In genomic region chr10:77032591-77033322, GRCm38 (mm10) we compare ENCODE assay signal across 8 mouse cellular contexts. TPM values are rescaled to one million over a fixed set of nuclear protein-coding genes. Genes with fewer than 3 reads are reported as not detected.
DNase-seq lines count a peak whose midpoint lies in the region; ATAC-seq and TF ChIP-seq lines count a peak whose summit lies in the region.

No protein-coding gene starts in this region.

- no peaks in the 10 kb centered on the region for H3K27me3 ChIP-seq in embryonic facial prominence, embryonic 14.5 days (replicated peaks; ENCODE audit: control insufficient read depth, insufficient read depth, low read length)
- H3K27me3 ChIP-seq in heart, adult 2 months (ENCODE audit: control insufficient read depth, insufficient read depth, low read length) = no peaks in the 10 kb centered on the region
- H3K27me3 ChIP-seq in limb, embryonic 13.5 days = no peaks in the 10 kb centered on the region; the same call in 1 of the 2 replicates
- H3K27me3 ChIP-seq in midbrain, embryonic 16.5 days (ENCODE audit: control insufficient read depth, insufficient read depth, low read depth, low read length) = no peaks in the 10 kb centered on the region

- H3K4me3 ChIP-seq in embryonic facial prominence, embryonic 14.5 days (ENCODE audit: low read depth, low read length) = peak overlapping the region; percentile 60
- H3K4me3 ChIP-seq in heart, adult 2 months = peak overlapping the region; percentile 67
- H3K4me3 ChIP-seq in limb, embryonic 13.5 days = peak overlapping the region; percentile 63
- H3K4me3 ChIP-seq in midbrain, embryonic 16.5 days (ENCODE audit: low read depth, low read length) = peak overlapping the region; percentile 59

- no peak for TF ChIP-seq EP300 in heart, adult 2 months (IDR thresholded peaks at IDR 0.05; ENCODE audit: insufficient read depth, low read depth, low read length)

- peak overlapping the region; percentile 81 for H3K9ac ChIP-seq in embryonic facial prominence, embryonic 14.5 days (ENCODE audit: low read depth, low read length)
- peak overlapping the region; percentile 62 for H3K9ac ChIP-seq in heart, adult 2 months (ENCODE audit: low read depth, low read length)
- peak overlapping the region; percentile 80 for H3K9ac ChIP-seq in limb, embryonic 13.5 days
- H3K9ac ChIP-seq in midbrain, embryonic 16.5 days (ENCODE audit: low read depth, low read length) = peak overlapping the region; percentile 88

- peak; percentile 33; the same call in 1 of the 2 replicates for TF ChIP-seq POLR2A in heart, adult 2 months (IDR thresholded peaks at IDR 0.05; ENCODE audit: insufficient read depth, low read depth, low read length)

- H3K4me1 ChIP-seq in embryonic facial prominence, embryonic 14.5 days (ENCODE audit: control insufficient read depth, insufficient read depth, low read length) = peaks cover 13% of the 10 kb centered on the region
- H3K4me1 ChIP-seq in heart, adult 2 months (ENCODE audit: control insufficient read depth, insufficient read depth, low read length) = peaks cover 3% of the 10 kb centered on the region; the same call in 1 of the 2 replicates
- H3K4me1 ChIP-seq in limb, embryonic 13.5 days = peaks cover 21% of the 10 kb centered on the region
- H3K4me1 ChIP-seq in midbrain, embryonic 16.5 days (ENCODE audit: control insufficient read depth, insufficient read depth, low read length) = peaks cover 14% of the 10 kb centered on the region

- ATAC-seq in embryonic facial prominence, embryonic 14.5 days (ENCODE audit: low read depth) = peak; percentile 95
- ATAC-seq in limb, embryonic 13.5 days (ENCODE audit: low FRiP score, low read depth) = peak; percentile 94
- peak; percentile 95 for ATAC-seq in midbrain, embryonic 16.5 days

- peak; percentile 93 for DNase-seq in 3134 (ENCODE audit: extremely low read depth, insufficient read length, low spot score)
- DNase-seq in adrenal gland, postnatal 4 days (ENCODE audit: low spot score in 2 of 2) = peak; percentile 74 to 86
- DNase-seq in embryonic facial prominence, embryonic 14.5 days (ENCODE audit: low spot score) = peak; percentile 98
- peak; percentile 92 to 93 for DNase-seq in heart, adult 2 months
- DNase-seq in kidney, adult 8-10 months = peak; percentile 95 to 97
- DNase-seq in spleen, postnatal 10 days (ENCODE audit: low spot score in 2 of 2) = peak; percentile 86 to 96

- no peaks in the 10 kb centered on the region for H3K9me3 ChIP-seq in embryonic facial prominence, embryonic 14.5 days (ENCODE audit: control insufficient read depth, low read length)
- H3K9me3 ChIP-seq in limb, embryonic 13.5 days = no peaks in the 10 kb centered on the region
- no peaks in the 10 kb centered on the region for H3K9me3 ChIP-seq in midbrain, embryonic 16.5 days (replicated peaks; ENCODE audit: control insufficient read depth, low read length, poor library complexity, severe bottlenecking)

- TF ChIP-seq CTCF in heart, adult 2 months (IDR thresholded peaks at IDR 0.05) = peak; percentile 22; the same call in 1 of the 2 replicates

- intact Hi-C loops in heart, adult 2 months (cut with DNase I) = no loop called here

- H3K27ac ChIP-seq in embryonic facial prominence, embryonic 14.5 days (replicated peaks; ENCODE audit: low read depth, low read length) = peak overlapping the region; percentile 34; the same call in 1 of the 2 replicates
- H3K27ac ChIP-seq in heart, adult 2 months = peak overlapping the region; percentile 32; the same call in 1 of the 2 replicates
- peak overlapping the region; percentile 22 for H3K27ac ChIP-seq in limb, embryonic 13.5 days
- H3K27ac ChIP-seq in midbrain, embryonic 16.5 days (ENCODE audit: low read length) = peak overlapping the region; percentile 81

- under 1% methylated on average over 48 of the region's 49 CpGs for WGBS in embryonic facial prominence, embryonic 14.5 days
- WGBS in heart, adult 2 months = 1% methylated on average over 49 of the region's 49 CpGs
- under 1% methylated on average over 49 of the region's 49 CpGs for WGBS in limb, embryonic 13.5 days
- WGBS in midbrain, embryonic 16.5 days = under 1% methylated on average over 49 of the region's 49 CpGs

- H3K4me2 ChIP-seq in embryonic facial prominence, embryonic 14.5 days (ENCODE audit: low read depth, low read length) = peak overlapping the region; percentile 93
- peak overlapping the region; percentile 78 for H3K4me2 ChIP-seq in limb, embryonic 13.5 days (replicated peaks)
- peak overlapping the region; percentile 75 for H3K4me2 ChIP-seq in midbrain, embryonic 16.5 days (ENCODE audit: low read length)

- H3K79me2 ChIP-seq in heart, adult 2 months (replicated peaks; ENCODE audit: control insufficient read depth, insufficient read depth, low read length) = no peaks in the 10 kb centered on the region

- H3K36me3 ChIP-seq in embryonic facial prominence, embryonic 14.5 days (ENCODE audit: control insufficient read depth, insufficient read depth, low read length) = no peaks in the 10 kb centered on the region
- no peaks in the 10 kb centered on the region for H3K36me3 ChIP-seq in heart, adult 2 months (ENCODE audit: control insufficient read depth, insufficient read depth, low read length)
- peaks cover 7% of the 10 kb centered on the region for H3K36me3 ChIP-seq in limb, embryonic 13.5 days
- H3K36me3 ChIP-seq in midbrain, embryonic 16.5 days (ENCODE audit: control insufficient read depth, insufficient read depth, low read length) = no peaks in the 10 kb centered on the region

RNA-seq across cellular contexts. Expression of gene Slc19a1, which starts 0.7 kb away (rescaled TPM):
- total RNA-seq in adrenal gland, postnatal 4 days (2021) = 10 to 100 TPM; 25.7 to 29.2 TPM
- polyA plus RNA-seq in embryonic facial prominence, embryonic 14.5 days (2014; fragmentation: Nextera tagmentation; extraction: Ambion mirVana) = 27.8 and 31.8 TPM in 2 replicates
- 1 to 10 TPM; 4.0 to 5.7 TPM for total RNA-seq in heart, adult 2 months (2021)
- 14.3 and 17.4 TPM in 2 replicates for polyA plus RNA-seq in heart, adult 2 months (2012; rRNA removed)
- 30.0 and 30.1 TPM in 2 replicates for polyA plus RNA-seq in limb, embryonic 13.5 days (2015; fragmentation: Nextera tagmentation; extraction: Ambion mirVana)
- polyA plus RNA-seq in midbrain, embryonic 16.5 days (2015; fragmentation: Nextera tagmentation; extraction: Ambion mirVana) = 44.2 and 44.4 TPM in 2 replicates

Comparison
In these comparisons a context has a peak if more than half of its experiments do, and no peak if none do; other contexts are left out.
1. Peak in every context shown above with its lines: DNase-seq, ATAC-seq, H3K4me3 ChIP-seq and H3K27ac ChIP-seq.
2. H3K27ac ChIP-seq: peak in every context shown above with its lines; median percentile 81 in midbrain, embryonic 16.5 days; 34 in embryonic facial prominence, embryonic 14.5 days; 32 in heart, adult 2 months; 22 in limb, embryonic 13.5 days.